Mouse (Mus musculus) myocyte (in vitro differentiated cells): ENCODE measurements at regions not wholly inside any gene's neighbourhood (a gene's known extent, or its start where the extent isn't known, plus 50 kb on each side); places are given as distances from the start of the nearest gene placed in this dataset.

Experiments
- H3K27me3 ChIP-seq: one replicate; pipeline ENCODE4 v1.6.1; 2011; ENCODE audit not compliant: control insufficient read depth, insufficient read depth, insufficient read length
- H3K36me3 ChIP-seq: one replicate; pipeline ENCODE4 v1.6.1; 2011; ENCODE audit not compliant: control insufficient read depth, insufficient read depth
- H3K4me2 ChIP-seq: one replicate; pipeline ENCODE4 v1.6.1; 2011; ENCODE audit warnings: low read depth, control low read depth
- H3K4me3 ChIP-seq: one replicate; pipeline ENCODE4 v1.5.1; 2011; ENCODE audit warnings: mild to moderate bottlenecking, control low read depth, moderate library complexity
- H3K79me2 ChIP-seq: one replicate; pipeline ENCODE4 v1.6.1; 2011; ENCODE audit not compliant: control insufficient read depth, insufficient read depth
- H3ac ChIP-seq: one replicate; pipeline ENCODE4 v1.6.1; 2011; ENCODE audit not compliant: control insufficient read depth, insufficient read length
- CEBPB ChIP-seq: IDR thresholded peaks from 2 replicates; pipeline ENCODE4 v1.6.1; 2011; ENCODE audit warnings: mild to moderate bottlenecking, moderate library complexity; ENCODE audit not compliant: poor library complexity, insufficient read depth, severe bottlenecking
- E2F4 ChIP-seq: IDR thresholded peaks from one replicate; pipeline ENCODE4 v1.6.1; 2011; ENCODE audit warnings: mild to moderate bottlenecking, control low read depth, moderate library complexity; ENCODE audit not compliant: insufficient read depth
- MAX ChIP-seq: IDR thresholded peaks from one replicate; pipeline ENCODE4 v1.6.1; 2011; ENCODE audit warnings: low read depth, mild to moderate bottlenecking, control low read depth
- MYOD1 ChIP-seq, 3 experiments: IDR thresholded peaks; one replicate each; pipeline ENCODE4 v1.6.1; 2011; ENCODE audit warnings: control low read depth in 2 of 3, low read depth in 2 of 3, mild to moderate bottlenecking in 2 of 3, moderate library complexity in 1 of 3; ENCODE audit not compliant: insufficient read length in 2 of 3, control insufficient read depth in 1 of 3
- MYOG ChIP-seq, 3 experiments: IDR thresholded peaks; one replicate each; pipeline ENCODE4 v1.6.1; 2011; ENCODE audit warnings: control low read depth in 2 of 3, low read depth in 2 of 3, mild to moderate bottlenecking in 2 of 3; ENCODE audit not compliant: insufficient read length in 2 of 3, control insufficient read depth in 1 of 3, insufficient read depth in 1 of 3
- POLR2A ChIP-seq: IDR thresholded peaks from one replicate; pipeline ENCODE4 v1.6.1; 2011; ENCODE audit warnings: low read depth, mild to moderate bottlenecking, control low read depth, moderate library complexity; ENCODE audit not compliant: insufficient read length
- POLR2AphosphoS2 ChIP-seq: IDR thresholded peaks from one replicate; pipeline ENCODE4 v1.6.1; 2011; ENCODE audit warnings: low read depth, control low read depth; ENCODE audit not compliant: insufficient read length
- REST ChIP-seq: IDR thresholded peaks from one replicate; pipeline ENCODE4 v1.6.1; 2011; ENCODE audit warnings: mild to moderate bottlenecking, control low read depth, moderate library complexity; ENCODE audit not compliant: insufficient read depth, insufficient read length
- SRF ChIP-seq: IDR thresholded peaks from one replicate; pipeline ENCODE4 v1.6.1; 2011; ENCODE audit warnings: low read depth; ENCODE audit not compliant: control insufficient read depth, insufficient read length
- TCF12 ChIP-seq: IDR thresholded peaks from one replicate; pipeline ENCODE4 v1.6.1; 2011; ENCODE audit warnings: mild to moderate bottlenecking, control low read depth; ENCODE audit not compliant: poor library complexity, insufficient read depth, severe bottlenecking
- TCF3 ChIP-seq: IDR thresholded peaks from one replicate; pipeline ENCODE4 v1.6.1; 2011; ENCODE audit warnings: low read depth, control low read depth; ENCODE audit not compliant: insufficient read length
- USF1 ChIP-seq: IDR thresholded peaks from one replicate; pipeline ENCODE4 v1.6.1; 2011; ENCODE audit warnings: low read depth, mild to moderate bottlenecking, control low read depth, moderate library complexity

DNA sequence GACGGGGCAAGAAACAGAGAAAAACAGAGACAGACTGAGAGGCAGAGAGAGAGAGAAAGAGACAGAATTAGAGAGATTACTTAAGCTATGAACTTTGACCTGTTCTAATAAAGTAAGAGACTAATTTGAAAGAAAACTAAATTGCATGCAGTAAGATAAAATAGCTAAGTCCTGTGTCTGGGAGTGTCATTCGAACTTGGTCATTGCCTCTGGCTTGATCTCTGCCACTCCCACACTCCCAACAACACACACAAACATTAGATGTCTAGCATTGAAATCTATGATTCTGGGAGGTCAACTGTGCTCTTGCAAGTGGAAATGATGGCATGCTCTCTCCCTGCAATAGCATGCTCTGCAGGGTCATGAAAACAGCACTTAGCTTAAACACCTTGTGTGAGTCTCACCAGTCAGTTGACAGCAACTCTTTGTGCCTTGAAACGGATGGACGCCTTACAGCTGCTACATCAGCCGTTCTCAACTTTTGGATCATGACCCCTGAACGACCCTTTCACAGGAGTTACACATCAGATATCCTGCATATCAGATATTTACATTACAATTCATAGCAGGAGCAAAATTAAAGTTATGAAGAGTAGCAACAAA, 133.5 kb upstream of the Fat1 start:
- Histone ChIP-seq H3K36me3 (no peaks in the 10 kb centered on the region), H3K27me3 (no peaks in the 10 kb centered on the region), H3ac (no peak overlapping the region), H3K79me2 (no peaks in the 10 kb centered on the region), H3K4me2 (no peak overlapping the region), H3K4me3 (no peak overlapping the region)
- no peak for TF ChIP-seq POLR2AphosphoS2
- TF ChIP-seq E2F4: no peak
- no peak for TF ChIP-seq MYOG (IDR thresholded peaks at IDR 0.05; ENCODE audit: control insufficient read depth in 1 of 3, insufficient read depth in 1 of 3, insufficient read length in 2 of 3, low read depth in 2 of 3)
- no peak for TF ChIP-seq REST
- TF ChIP-seq TCF12: no peak
- no peak for TF ChIP-seq CEBPB
- TF ChIP-seq SRF: no peak
- TF ChIP-seq MYOD1 (IDR thresholded peaks at IDR 0.05; ENCODE audit: control insufficient read depth in 1 of 3, insufficient read length in 2 of 3, low read depth in 2 of 3): no peak
- TF ChIP-seq MAX: no peak
- no peak for TF ChIP-seq TCF3
- no peak for TF ChIP-seq USF1
- no peak for TF ChIP-seq POLR2A

DNA sequence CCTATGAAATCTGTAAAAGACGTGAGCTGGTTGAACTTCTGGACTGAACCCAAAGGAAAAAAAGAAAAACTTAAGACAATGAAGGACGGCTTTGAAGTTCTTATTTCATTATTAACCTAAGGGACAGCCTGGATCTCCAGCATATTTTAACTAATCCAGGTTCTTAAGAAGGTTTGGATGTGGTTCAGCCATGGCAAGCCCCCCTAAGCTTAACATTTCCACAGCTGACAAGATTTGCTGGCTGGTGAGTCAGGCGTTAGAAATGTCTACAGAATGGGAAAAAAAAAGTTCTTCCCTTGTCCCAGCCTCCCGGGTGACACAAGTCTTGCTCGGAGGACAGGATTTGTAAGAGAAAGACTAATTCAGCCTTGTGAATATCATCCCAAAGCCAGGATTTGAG, 132.9 kb upstream of the Fat1 start:
- no peaks in the 10 kb centered on the region for H3K36me3 ChIP-seq
- no peak overlapping the region for H3K4me2 ChIP-seq
- no peaks in the 10 kb centered on the region for H3K27me3 ChIP-seq
- no peak overlapping the region for H3ac ChIP-seq
- H3K79me2 ChIP-seq: no peaks in the 10 kb centered on the region
- TF ChIP-seq E2F4 (no peak), MAX (no peak)
- no peak overlapping the region for H3K4me3 ChIP-seq

DNA sequence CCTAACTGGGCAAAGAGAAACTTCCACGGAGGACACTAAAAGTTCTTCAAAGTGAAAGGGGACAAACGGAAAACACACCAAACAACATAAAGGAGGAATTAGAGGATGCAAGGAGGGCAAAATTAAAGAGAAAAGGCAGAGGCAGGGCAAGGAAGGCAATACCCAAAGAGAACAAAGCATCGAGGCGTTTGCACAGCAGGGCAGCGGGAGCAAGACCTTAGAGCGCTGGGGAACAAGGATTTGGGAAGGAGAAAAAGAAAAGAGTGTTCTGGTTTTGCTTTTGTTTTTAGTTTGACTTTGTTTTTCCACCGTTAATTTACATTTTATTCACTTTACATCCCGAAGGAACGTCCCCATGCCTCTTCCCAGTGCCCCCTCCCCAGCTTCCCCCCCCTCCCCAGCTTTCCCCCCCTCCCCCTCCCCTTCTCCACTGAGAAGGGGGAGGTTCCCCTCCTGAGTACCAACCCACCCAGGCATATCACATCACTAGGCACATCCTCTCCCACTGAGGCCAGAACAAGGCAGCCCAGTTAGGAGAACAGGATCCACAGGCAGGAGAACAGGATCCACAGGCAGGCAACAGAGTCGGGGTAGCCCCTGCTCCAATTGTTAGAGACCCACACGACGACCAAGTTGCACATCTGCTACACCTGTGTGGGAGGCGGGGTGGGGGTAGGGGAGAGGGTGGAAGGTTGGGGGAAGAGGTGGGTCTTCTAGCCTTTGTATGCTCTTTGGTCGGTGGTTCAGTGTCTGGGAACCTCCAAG, 130.7 kb upstream of the Fat1 start:
- TF ChIP-seq TCF3 (no peak), MYOD1 (IDR thresholded peaks at IDR 0.05; ENCODE audit: control insufficient read depth in 1 of 3, insufficient read length in 2 of 3, low read depth in 2 of 3) (no peak), SRF (no peak), POLR2A (no peak)
- Histone ChIP-seq H3K4me3 (no peak overlapping the region), H3K27me3 (no peaks in the 10 kb centered on the region), H3K79me2 (no peaks in the 10 kb centered on the region), H3ac (no peak overlapping the region), H3K36me3 (no peaks in the 10 kb centered on the region), H3K4me2 (no peak overlapping the region)

DNA sequence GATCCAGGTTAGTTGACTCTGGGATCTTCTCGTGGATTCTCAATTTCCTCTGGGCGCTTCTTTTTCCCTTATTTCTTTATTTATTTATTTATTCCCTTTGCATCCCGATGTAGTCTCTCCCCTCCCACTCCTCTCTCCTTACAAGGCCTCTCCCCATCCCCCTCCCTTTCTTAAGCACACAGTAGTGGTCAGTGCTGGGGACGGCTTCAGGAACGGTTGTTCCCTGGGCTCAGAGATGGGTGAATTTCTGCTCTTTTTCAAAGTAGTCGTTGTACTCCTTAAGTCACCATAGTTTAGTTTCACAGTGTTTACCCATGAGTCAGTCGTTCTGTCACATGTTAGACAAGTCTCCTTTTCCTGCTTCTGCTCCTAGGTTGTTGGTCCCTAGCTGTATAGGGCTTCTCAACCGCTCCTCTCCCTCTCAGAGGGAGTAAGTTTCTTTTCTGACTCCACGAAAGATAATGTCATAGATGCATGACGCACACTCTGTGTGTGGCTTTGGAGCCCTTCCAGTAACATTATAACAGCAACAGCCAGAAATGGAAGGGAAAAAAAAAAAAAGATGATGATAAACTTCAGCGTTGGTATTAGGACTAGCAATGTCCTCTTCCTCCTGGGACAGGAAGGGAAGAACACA, 129.9 kb upstream of the Fat1 start:
- peak overlapping the region; percentile 61 for H3K4me2 ChIP-seq

DNA sequence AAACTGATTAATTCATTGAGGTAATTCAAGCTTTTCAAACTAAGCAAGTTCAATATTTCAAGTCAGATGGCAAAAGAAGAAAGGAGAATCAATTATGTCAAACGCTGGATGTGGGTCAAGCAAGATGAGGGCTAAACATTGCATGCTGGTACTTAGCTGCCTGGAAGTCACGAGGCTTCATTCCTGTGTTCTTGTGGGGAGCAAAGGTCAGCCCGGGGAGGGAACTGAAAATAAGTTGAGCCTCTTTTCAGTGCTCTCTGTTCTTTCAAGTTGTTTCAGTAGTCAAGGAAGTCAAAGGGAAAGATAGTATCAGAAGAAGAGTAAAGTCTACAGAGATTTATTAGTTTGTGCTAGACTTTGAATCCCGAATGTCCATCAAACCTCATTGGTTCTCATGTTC, 122.9 kb upstream of the Fat1 start:
- H3K27me3 ChIP-seq: no peaks in the 10 kb centered on the region
- H3K4me2 ChIP-seq: no peak overlapping the region
- no peak overlapping the region for H3ac ChIP-seq
- no peak overlapping the region for H3K4me3 ChIP-seq
- no peaks in the 10 kb centered on the region for H3K79me2 ChIP-seq
- H3K36me3 ChIP-seq: no peaks in the 10 kb centered on the region
- no peak for TF ChIP-seq E2F4
- TF ChIP-seq SRF: no peak
- TF ChIP-seq MYOD1 (IDR thresholded peaks at IDR 0.05; ENCODE audit: control insufficient read depth in 1 of 3, insufficient read length in 2 of 3, low read depth in 2 of 3): no peak

More for the DNA sequence above, 129.9 kb upstream of the Fat1 start:
- Histone ChIP-seq H3ac (no peak overlapping the region), H3K27me3 (no peaks in the 10 kb centered on the region), H3K36me3 (no peaks in the 10 kb centered on the region), H3K4me3 (no peak overlapping the region), H3K79me2 (no peaks in the 10 kb centered on the region)
- TF ChIP-seq E2F4: no peak
- TF ChIP-seq MYOG (IDR thresholded peaks at IDR 0.05; ENCODE audit: control insufficient read depth in 1 of 3, insufficient read depth in 1 of 3, insufficient read length in 2 of 3, low read depth in 2 of 3): no peak
- no peak for TF ChIP-seq MAX
- TF ChIP-seq CEBPB: no peak
- no peak for TF ChIP-seq TCF3
- no peak for TF ChIP-seq TCF12
- TF ChIP-seq POLR2A: no peak
- no peak for TF ChIP-seq SRF
- no peak for TF ChIP-seq MYOD1 (IDR thresholded peaks at IDR 0.05; ENCODE audit: control insufficient read depth in 1 of 3, insufficient read length in 2 of 3, low read depth in 2 of 3)
